ENCODE assay signal across 20 mouse cellular contexts in the genomic region with DNA sequence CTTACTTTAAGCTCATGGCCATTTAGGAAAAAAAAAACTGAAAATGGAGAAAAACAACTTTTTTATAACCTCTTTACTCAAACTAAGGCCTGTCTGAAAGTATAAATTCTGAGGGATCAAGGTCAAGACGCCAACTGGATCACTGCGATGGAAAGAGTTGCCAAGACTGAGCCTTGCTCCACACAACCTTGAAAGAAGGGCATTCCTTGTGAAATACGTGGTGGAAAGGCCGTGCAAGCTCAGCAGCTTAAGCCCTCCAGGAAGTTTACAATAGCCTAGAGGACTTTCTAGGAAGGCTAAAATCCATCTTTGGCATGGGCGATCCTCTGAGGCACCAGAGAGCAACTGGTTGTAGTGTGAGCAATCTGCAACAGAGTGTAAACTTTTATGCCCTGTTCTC. TPM values are rescaled to one million over a fixed set of nuclear protein-coding genes. Genes with fewer than 3 reads are reported as not detected.
DNase-seq lines count a peak whose midpoint lies in the region; ATAC-seq lines count a peak whose summit lies in the region.
"Had no signal": no experiment of that assay in that cellular context is flagged by ENCODE, and none has a peak within 500 bp of the region (broad histone marks: within the 10 kb centered on the region; RNA-seq: fewer than 3 reads in every experiment).

No protein-coding gene starts in this region.

- ATAC-seq in kidney, embryonic 14.5 days (ENCODE audit: low FRiP score, low TSS enrichment): no peak
- no peak for ATAC-seq in embryonic facial prominence, embryonic 15.5 days (ENCODE audit: insufficient number of reproducible peaks, low FRiP score, low TSS enrichment, low read depth)
- no peak for ATAC-seq in forebrain, embryonic 12.5 days (ENCODE audit: low FRiP score)
- ATAC-seq in forebrain, embryonic 16.5 days: no peak
- ATAC-seq: inflammation-experienced regulatory T-cells, adult 6 months; midbrain, embryonic 15.5 days had no signal

- H3K9me3 ChIP-seq in kidney, embryonic 14.5 days (ENCODE audit: control insufficient read depth, low read length): no peaks in the 10 kb centered on the region
- H3K9me3 ChIP-seq in embryonic facial prominence, embryonic 15.5 days (replicated peaks): no peaks in the 10 kb centered on the region
- no peaks in the 10 kb centered on the region for H3K9me3 ChIP-seq in forebrain, embryonic 12.5 days
- no peaks in the 10 kb centered on the region for H3K9me3 ChIP-seq in forebrain, embryonic 16.5 days (ENCODE audit: control insufficient read depth, low read length)
- H3K9me3 ChIP-seq: limb, embryonic 13.5 days; lung, embryonic 15.5 days; midbrain, embryonic 15.5 days had no signal

- DNase-seq in kidney, adult 18-20 months: peak; percentile 19
- peak; percentile 18 for DNase-seq in ovary, postnatal 36 days (ENCODE audit: low spot score)
- DNase-seq in ovary, postnatal 10 days (ENCODE audit: low spot score): no peak
- peak; percentile 10 for DNase-seq in yolk sac, embryonic 10.5 days (ENCODE audit: low spot score)
- DNase-seq: cerebellum, adult 8-10 months; heart, postnatal 10 days; retina, postnatal 1 day; thymus, postnatal 14 days had no signal

- no peaks in the 10 kb centered on the region for H3K4me1 ChIP-seq in kidney, embryonic 14.5 days (ENCODE audit: control insufficient read depth, insufficient read depth, low read length)
- H3K4me1 ChIP-seq in embryonic facial prominence, embryonic 15.5 days: peaks cover 19% of the 10 kb centered on the region
- H3K4me1 ChIP-seq in forebrain, embryonic 12.5 days: peaks cover 4% of the 10 kb centered on the region; the same call in 1 of the 2 replicates
- H3K4me1 ChIP-seq in forebrain, embryonic 16.5 days (replicated peaks; ENCODE audit: control insufficient read depth, insufficient read depth, low read length): 0 out of 2 replicates have a peak, but pooled peaks cover under 1% of the 10 kb centered on the region
- H3K4me1 ChIP-seq: midbrain, embryonic 15.5 days had no signal

- WGBS in kidney, embryonic 14.5 days: 80% methylated on average over 5 of the region's 5 CpGs
- 68% methylated on average over 5 of the region's 5 CpGs for WGBS in embryonic facial prominence, embryonic 15.5 days
- 86% methylated on average over 5 of the region's 5 CpGs for WGBS in forebrain, embryonic 12.5 days
- 81% methylated on average over 5 of the region's 5 CpGs for WGBS in forebrain, embryonic 16.5 days

- no peak overlapping the region for H3K4me2 ChIP-seq in kidney, embryonic 14.5 days (replicated peaks; ENCODE audit: low read depth, low read length)
- no peak overlapping the region for H3K4me2 ChIP-seq in embryonic facial prominence, embryonic 15.5 days (replicated peaks)
- H3K4me2 ChIP-seq in forebrain, embryonic 12.5 days: no peak overlapping the region
- no peak overlapping the region for H3K4me2 ChIP-seq in forebrain, embryonic 16.5 days (ENCODE audit: low read length)
- H3K4me2 ChIP-seq: heart, embryonic 11.5 days; limb, embryonic 13.5 days; lung, embryonic 15.5 days; midbrain, embryonic 15.5 days had no signal

- no peak overlapping the region for H3K4me3 ChIP-seq in kidney, embryonic 14.5 days (ENCODE audit: low read length)
- H3K4me3 ChIP-seq in embryonic facial prominence, embryonic 15.5 days (replicated peaks): no peak overlapping the region
- H3K4me3 ChIP-seq in forebrain, embryonic 12.5 days (replicated peaks): no peak overlapping the region
- no peak overlapping the region for H3K4me3 ChIP-seq in forebrain, embryonic 16.5 days (replicated peaks; ENCODE audit: low read length)
- H3K4me3 ChIP-seq: limb, embryonic 13.5 days; lung, embryonic 15.5 days; midbrain, embryonic 15.5 days; myocyte had no signal

- H3K36me3 ChIP-seq in kidney, embryonic 14.5 days (ENCODE audit: control insufficient read depth, insufficient read depth, low read length): no peaks in the 10 kb centered on the region
- no peaks in the 10 kb centered on the region for H3K36me3 ChIP-seq in embryonic facial prominence, embryonic 15.5 days
- no peaks in the 10 kb centered on the region for H3K36me3 ChIP-seq in forebrain, embryonic 12.5 days (replicated peaks)
- H3K36me3 ChIP-seq in forebrain, embryonic 16.5 days (ENCODE audit: control insufficient read depth, insufficient read depth): no peaks in the 10 kb centered on the region
- H3K36me3 ChIP-seq: limb, embryonic 13.5 days; lung, embryonic 15.5 days; midbrain, embryonic 15.5 days had no signal

- H3K27ac ChIP-seq in kidney, embryonic 14.5 days (ENCODE audit: low read depth, low read length): no peak overlapping the region
- H3K27ac ChIP-seq in embryonic facial prominence, embryonic 15.5 days (replicated peaks): peak overlapping the region; percentile 48; the same call in 1 of the 2 replicates
- no peak overlapping the region for H3K27ac ChIP-seq in forebrain, embryonic 12.5 days
- H3K27ac ChIP-seq in forebrain, embryonic 16.5 days (ENCODE audit: low read length): no peak overlapping the region
- H3K27ac ChIP-seq: limb, embryonic 13.5 days; liver, embryonic 14.5 days; lung, embryonic 15.5 days; midbrain, embryonic 15.5 days had no signal

- H3K27me3 ChIP-seq in kidney, embryonic 14.5 days (ENCODE audit: control insufficient read depth, insufficient read depth, low read length): no peaks in the 10 kb centered on the region
- H3K27me3 ChIP-seq in embryonic facial prominence, embryonic 15.5 days: no peaks in the 10 kb centered on the region
- no peaks in the 10 kb centered on the region for H3K27me3 ChIP-seq in forebrain, embryonic 12.5 days
- no peaks in the 10 kb centered on the region for H3K27me3 ChIP-seq in forebrain, embryonic 16.5 days (replicated peaks; ENCODE audit: control insufficient read depth, insufficient read depth, low read length)
- H3K27me3 ChIP-seq: CH12.LX; limb, embryonic 13.5 days; lung, embryonic 15.5 days; midbrain, embryonic 15.5 days had no signal

- H3K9ac ChIP-seq in kidney, embryonic 14.5 days (ENCODE audit: low read depth, low read length): no peak overlapping the region
- H3K9ac ChIP-seq in embryonic facial prominence, embryonic 15.5 days: no peak overlapping the region
- H3K9ac ChIP-seq in forebrain, embryonic 12.5 days: no peak overlapping the region
- no peak overlapping the region for H3K9ac ChIP-seq in forebrain, embryonic 16.5 days (replicated peaks; ENCODE audit: low read depth, low read length)
- H3K9ac ChIP-seq: limb, embryonic 13.5 days; liver, embryonic 14.5 days; lung, embryonic 15.5 days; midbrain, embryonic 15.5 days had no signal

RNA-seq across cellular contexts. Expression of a gene that starts 27.9 kb away (rescaled TPM):
- polyA plus RNA-seq in kidney, embryonic 14.5 days (2014; fragmentation: Nextera tagmentation; extraction: Ambion mirVana): 23.2 and 24.1 TPM in 2 replicates
- polyA plus RNA-seq in embryonic facial prominence, embryonic 15.5 days (2015; fragmentation: Nextera tagmentation; extraction: Ambion mirVana): 23.7 and 26.2 TPM in 2 replicates
- polyA plus RNA-seq in forebrain, embryonic 12.5 days (2016; fragmentation: Nextera tagmentation; extraction: Ambion mirVana): 12.4 and 17.0 TPM in 2 replicates
- polyA plus RNA-seq in forebrain, embryonic 16.5 days (2015; fragmentation: Nextera tagmentation; extraction: Ambion mirVana): 5.1 and 5.7 TPM in 2 replicates
